Mouse (Mus musculus) embryonic fibroblast, embryonic 13.5 days (primary cell): Measurements from ENCODE around the gene Zfp455.

Experiments
- CTCF ChIP-seq: IDR thresholded peaks from 2 replicates; pipeline ENCODE4 v1.5.1; 2011; ENCODE audit warnings: mild to moderate bottlenecking, control low read depth, low read length, moderate library complexity, borderline replicate concordance; ENCODE audit not compliant: insufficient read depth
- POLR2A ChIP-seq: IDR thresholded peaks from 2 replicates; pipeline ENCODE4 v1.6.1; 2011; ENCODE audit warnings: low read depth, mild to moderate bottlenecking, control low read depth, low read length, moderate library complexity

DNA sequence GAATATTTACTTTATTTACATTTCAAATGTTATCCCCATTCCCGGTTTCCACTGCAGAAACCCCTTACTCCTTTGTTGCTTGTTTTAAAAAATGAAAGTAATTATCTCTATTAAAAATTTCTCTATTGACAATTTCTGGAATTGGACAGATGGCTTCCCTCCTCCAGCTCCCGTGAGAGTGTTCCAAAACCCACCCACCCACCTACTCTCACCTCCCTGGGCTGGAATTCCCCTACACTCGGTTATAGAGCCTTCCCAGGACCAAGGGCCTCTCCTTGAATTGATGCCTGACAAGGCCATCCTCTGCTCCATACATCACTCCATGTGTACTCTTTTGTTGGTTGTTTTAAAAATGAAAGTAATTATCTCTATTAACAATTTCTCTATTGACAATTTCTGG, 7.3 kb downstream of the Zfp455 start:
- TF ChIP-seq CTCF (no peak), POLR2A (no peak)
